Mouse (Mus musculus) heart, embryonic 11.5 days (tissue): ENCODE measurements around the gene Prrx2. TPM values are rescaled to one million over a fixed set of nuclear protein-coding genes. Genes with fewer than 3 reads are reported as not detected.

Experiments used
- ATAC-seq: fragments of 200-750 bp; cut with Nextera tagmentation; replicated peaks from 2 replicates; pipeline ENCODE4 v1.8.0; 2017; ENCODE audit warnings: moderate library complexity; ENCODE audit not compliant: insufficient number of reproducible peaks, low FRiP score, low TSS enrichment
- H3K27ac ChIP-seq: fragments of 300-500 bp; sonication (generic); 2 replicates; pipeline ENCODE4 v1.5.1; 2014; ENCODE audit warnings: mild to moderate bottlenecking, low read depth, low read length
- H3K27me3 ChIP-seq: fragments of 300-500 bp; sonication (generic); 2 replicates; pipeline ENCODE4 v1.6.1; 2014; ENCODE audit warnings: mild to moderate bottlenecking, low read length, mixed read lengths; ENCODE audit not compliant: control insufficient read depth, insufficient read depth
- H3K36me3 ChIP-seq: fragments of 300-500 bp; sonication (generic); 2 replicates; pipeline ENCODE4 v1.6.1; 2014; ENCODE audit warnings: mild to moderate bottlenecking, low read length, moderate library complexity, mixed read lengths; ENCODE audit not compliant: control insufficient read depth, insufficient read depth
- H3K4me1 ChIP-seq: fragments of 300-500 bp; sonication (generic); 2 replicates; pipeline ENCODE4 v1.6.1; 2014; ENCODE audit warnings: low read length; ENCODE audit not compliant: control insufficient read depth, insufficient read depth
- H3K4me2 ChIP-seq: fragments of 300-500 bp; sonication (generic); 2 replicates; pipeline ENCODE4 v1.6.1; 2014; ENCODE audit warnings: mild to moderate bottlenecking, moderate library complexity
- H3K4me3 ChIP-seq: fragments of 300-500 bp; sonication (generic); 2 replicates; pipeline ENCODE4 v1.5.1; 2014; ENCODE audit warnings: low read depth, low read length
- H3K9ac ChIP-seq: fragments of 300-500 bp; sonication (generic); 2 replicates; pipeline ENCODE4 v1.6.1; 2014; ENCODE audit warnings: mild to moderate bottlenecking, low read depth, low read length, moderate library complexity
- H3K9me3 ChIP-seq: fragments of 300-500 bp; sonication (generic); replicated peaks from 2 replicates; pipeline ENCODE4 v1.6.1; 2016; ENCODE audit warnings: low read length; ENCODE audit not compliant: control insufficient read depth
- WGBS: fragments of 180-500 bp; shearing (Covaris S2); extraction: QIAGEN DNeasy Blood & Tissue Kit; methylation state at CpG from one replicate; pipeline ENCODE4 v1.1.7; 2014; ENCODE audit not compliant: insufficient replicate concordance; 5-methylcytosine and 5-hydroxymethylcytosine counted together
- polyA plus RNA-seq: library from polyadenylated mRNA; unstranded; fragments of >200 nt; fragmentation: Nextera tagmentation; extraction: Ambion mirVana; gene quantifications from 2 replicates; pipeline ENCODE4 v1.2.1, GENCODE M21; 2014

Prrx2 gene
- polyA plus RNA-seq, 1 experiment from 2014 or later = 55.8 TPM

- Histone ChIP-seq H3K4me3 (no peak overlapping the region), H3K36me3 (peaks cover 15% of the 10 kb centered on the region), H3K9me3 (no peaks in the 10 kb centered on the region), H3K27me3 (no peaks in the 10 kb centered on the region), H3K27ac (no peak overlapping the region), H3K9ac (no peak overlapping the region), H3K4me1 (peaks cover 18% of the 10 kb centered on the region), H3K4me2 (no peak overlapping the region)
- no peak for ATAC-seq
- 33% methylated on average over 5 of the region's 5 CpGs for WGBS
Measured at GRCm38 (mm10) chr2:30829315-30829714, 5.5 kb upstream of the Prrx2 start.

- Histone ChIP-seq H3K27ac (no peak within 1 kb of the TSS), H3K4me3 (no peak within 1 kb of the TSS), H3K27me3 (no peaks in the 10 kb centered on the region), H3K36me3 (peaks cover 5% of the 10 kb centered on the region; the same call in 1 of the 2 replicates), H3K4me2 (no peak within 1 kb of the TSS), H3K4me1 (peaks cover 25% of the 10 kb centered on the region), H3K9ac (0 out of 2 replicates have a peak within 1 kb of the TSS, but pooled peaks have one; percentile 24), H3K9me3 (no peaks in the 10 kb centered on the region)
- no peak for ATAC-seq
- 26% methylated on average over 4 of the region's 4 CpGs for WGBS
Measured at GRCm38 (mm10) chr2:30830283-30830795, 4.4 kb upstream of the Prrx2 start, which contains the start of gene Asb6. Asb6 (minus strand) TSS chr2:30830333.

GRCm38 (mm10) chr2:30833644-30834043 lies 1.1 kb upstream of the Prrx2 start:
- no peak overlapping the region for H3K4me2 ChIP-seq
- 54% methylated on average over 5 of the region's 5 CpGs for WGBS
- H3K9me3 ChIP-seq = no peaks in the 10 kb centered on the region
- H3K4me1 ChIP-seq = peaks cover 29% of the 10 kb centered on the region
- no peak for ATAC-seq
- H3K27ac ChIP-seq = peak overlapping the region; percentile 78
- H3K9ac ChIP-seq = no peak overlapping the region
- no peaks in the 10 kb centered on the region for H3K27me3 ChIP-seq
- H3K36me3 ChIP-seq = no peaks in the 10 kb centered on the region
- no peak overlapping the region for H3K4me3 ChIP-seq

DNA sequence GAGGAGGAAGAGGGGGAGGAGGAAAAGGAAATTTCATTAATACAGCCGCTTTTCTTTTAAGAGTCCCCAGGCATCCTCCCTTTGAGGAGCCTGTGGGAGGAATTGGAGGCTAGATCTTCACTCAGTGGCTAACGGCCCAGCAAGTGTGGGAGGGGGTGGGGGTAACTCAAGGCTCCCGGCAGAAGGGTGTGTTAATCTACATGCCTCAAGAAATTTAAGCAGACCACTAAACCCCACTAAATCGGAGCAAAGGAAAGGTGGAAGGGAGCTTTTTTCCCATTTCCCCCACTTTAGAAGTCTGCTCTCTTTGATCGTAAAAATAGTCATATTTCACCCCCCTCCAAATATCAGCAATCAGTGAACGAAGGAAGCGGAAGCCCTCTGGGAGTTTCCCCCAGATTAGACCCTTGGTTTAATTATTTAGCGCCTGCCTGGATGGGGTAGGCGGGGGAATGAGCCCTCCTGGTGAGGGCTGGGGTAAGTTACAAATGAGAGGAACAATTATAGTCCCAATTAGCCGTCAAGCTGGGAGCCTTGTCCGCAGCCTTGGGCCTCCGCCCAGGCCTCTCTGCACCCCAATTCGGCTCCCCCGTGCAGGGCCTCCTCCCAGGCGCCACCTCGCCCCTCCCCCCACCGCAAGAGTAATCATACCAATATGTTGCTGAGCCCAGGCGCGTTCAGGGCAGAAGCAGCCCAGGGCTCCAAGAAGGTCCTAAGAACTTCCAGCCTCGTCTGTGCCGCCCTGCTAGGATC lies 1.6 kb downstream of the Prrx2 start:
- ATAC-seq = no peak
- WGBS = 18% methylated on average over 21 of the region's 21 CpGs
- peak overlapping the region; percentile 41; the same call in 1 of the 2 replicates for H3K4me2 ChIP-seq

DNA sequence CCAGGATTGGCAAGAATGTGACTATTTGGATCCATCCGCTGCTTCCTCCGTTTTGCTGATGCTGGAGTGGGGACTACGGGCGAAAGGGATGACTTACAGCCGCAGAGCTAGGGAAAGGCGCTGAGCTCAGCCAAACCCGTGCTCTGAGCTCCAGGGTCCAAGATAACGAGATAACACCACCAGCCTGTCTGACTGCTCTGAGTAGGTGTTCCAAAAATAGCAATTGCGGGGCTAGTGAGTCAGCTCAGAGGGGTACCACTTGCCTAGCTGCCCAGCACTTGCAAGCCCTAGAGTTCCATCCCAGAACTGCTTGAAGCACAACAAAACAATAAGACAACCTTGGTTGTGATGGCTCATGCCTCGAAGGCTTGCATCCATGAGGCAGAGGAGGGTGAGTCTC lies 7.8 kb downstream of the Prrx2 start:
- peak overlapping the region; percentile 13; the same call in 1 of the 2 replicates for H3K9ac ChIP-seq
- H3K27me3 ChIP-seq = peaks cover 11% of the 10 kb centered on the region; the same call in 1 of the 2 replicates
- H3K9me3 ChIP-seq = no peaks in the 10 kb centered on the region
- peak overlapping the region; percentile 48 for H3K4me2 ChIP-seq
- H3K27ac ChIP-seq = peak overlapping the region; percentile 80
- ATAC-seq = no peak
- peaks cover 33% of the 10 kb centered on the region for H3K4me1 ChIP-seq
- no peaks in the 10 kb centered on the region for H3K36me3 ChIP-seq
- H3K4me3 ChIP-seq = 0 out of 2 replicates have a peak overlapping the region, but pooled peaks have one; percentile 3
- WGBS = 15% methylated on average over 10 of the region's 10 CpGs

More for the DNA sequence above, 1.6 kb downstream of the Prrx2 start:
- 0 out of 2 replicates have a peak overlapping the region, but pooled peaks have one; percentile 0 for H3K27ac ChIP-seq
- H3K9me3 ChIP-seq = no peaks in the 10 kb centered on the region
- H3K27me3 ChIP-seq = no peaks in the 10 kb centered on the region
- peaks cover 29% of the 10 kb centered on the region for H3K4me1 ChIP-seq
- no peaks in the 10 kb centered on the region for H3K36me3 ChIP-seq
- no peak overlapping the region for H3K4me3 ChIP-seq
- peak overlapping the region; percentile 59; the same call in 1 of the 2 replicates for H3K9ac ChIP-seq

DNA sequence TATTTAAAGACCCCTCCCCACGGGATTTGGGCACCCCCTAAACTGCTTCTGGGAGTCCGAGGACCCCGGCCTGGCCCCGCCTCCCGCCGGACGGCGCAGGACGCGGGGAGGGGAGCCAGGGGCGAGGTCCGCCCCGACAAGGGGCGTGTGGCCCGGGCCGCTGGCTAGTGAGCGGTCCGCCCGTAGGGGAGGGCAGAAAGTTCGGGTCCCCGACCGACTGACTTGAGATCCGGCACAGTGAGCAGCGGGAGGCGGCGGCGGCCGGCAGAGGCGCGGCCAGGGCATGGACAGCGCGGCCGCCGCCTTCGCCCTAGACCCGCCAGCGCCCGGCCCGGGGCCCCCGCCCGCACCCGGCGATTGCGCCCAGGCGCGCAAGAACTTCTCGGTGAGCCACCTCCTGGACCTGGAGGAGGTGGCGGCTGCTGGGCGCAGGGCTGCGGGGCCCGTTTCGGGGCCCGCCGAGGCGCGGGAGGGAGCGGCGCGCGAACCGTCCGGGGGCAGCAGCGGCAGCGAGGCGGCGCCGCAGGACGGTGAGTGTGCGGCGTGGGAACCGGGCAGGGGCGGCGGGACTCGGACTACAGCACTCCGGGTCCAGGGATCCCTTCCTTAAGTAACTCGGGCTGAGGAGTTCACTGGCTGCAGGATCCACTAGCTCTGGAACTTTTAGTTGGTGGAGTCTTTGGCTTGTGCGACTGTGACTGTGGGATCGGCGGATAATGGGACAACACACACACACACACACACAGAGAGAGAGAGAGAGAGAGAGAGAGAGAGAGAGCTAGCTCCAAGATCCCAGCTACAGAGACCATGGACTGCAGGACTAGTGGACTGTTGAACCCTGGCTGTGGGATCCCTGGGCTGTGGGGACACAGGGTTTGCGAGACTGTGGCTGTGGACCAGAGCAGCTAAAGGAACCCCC lies 10.6 kb downstream of the Prrx2 start:
- peak overlapping the region; percentile 85 for H3K4me3 ChIP-seq
- under 1% methylated on average over 77 of the region's 80 CpGs for WGBS
- no peak for ATAC-seq
- peaks cover 11% of the 10 kb centered on the region; the same call in 1 of the 2 replicates for H3K27me3 ChIP-seq
- no peaks in the 10 kb centered on the region for H3K9me3 ChIP-seq
- H3K4me1 ChIP-seq = peaks cover 45% of the 10 kb centered on the region
- no peaks in the 10 kb centered on the region for H3K36me3 ChIP-seq
- H3K9ac ChIP-seq = peak overlapping the region; percentile 91
- H3K27ac ChIP-seq = peak overlapping the region; percentile 84
- peak overlapping the region; percentile 81 for H3K4me2 ChIP-seq

DNA sequence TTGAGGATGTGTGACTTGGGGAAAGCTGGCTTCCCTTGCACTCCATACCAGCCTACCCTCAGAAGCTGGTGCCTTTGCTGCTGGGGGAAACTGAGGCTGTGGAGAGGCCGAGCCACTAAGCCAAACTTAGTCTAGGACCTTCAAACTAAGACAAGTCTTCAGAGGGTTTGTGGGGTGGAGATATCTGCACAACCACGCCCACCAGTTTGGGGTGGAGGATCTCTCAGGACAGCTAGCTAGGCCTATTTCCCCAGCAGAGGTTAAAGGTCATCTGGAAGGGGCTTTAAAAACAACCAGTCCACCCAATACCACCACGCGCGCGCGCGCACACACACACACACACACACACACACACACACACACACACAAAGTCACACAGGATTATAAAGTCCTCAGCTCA lies 11.5 kb downstream of the Prrx2 start:
- no peak for ATAC-seq
- peaks cover 54% of the 10 kb centered on the region for H3K4me1 ChIP-seq
- H3K27me3 ChIP-seq = peaks cover 11% of the 10 kb centered on the region; the same call in 1 of the 2 replicates
- H3K36me3 ChIP-seq = no peaks in the 10 kb centered on the region
- H3K4me3 ChIP-seq = peak overlapping the region; percentile 85
- H3K9ac ChIP-seq = peak overlapping the region; percentile 91
- peak overlapping the region; percentile 81 for H3K4me2 ChIP-seq
- H3K27ac ChIP-seq = peak overlapping the region; percentile 84
- no peaks in the 10 kb centered on the region for H3K9me3 ChIP-seq
- 40% methylated on average over 8 of the region's 8 CpGs for WGBS

DNA sequence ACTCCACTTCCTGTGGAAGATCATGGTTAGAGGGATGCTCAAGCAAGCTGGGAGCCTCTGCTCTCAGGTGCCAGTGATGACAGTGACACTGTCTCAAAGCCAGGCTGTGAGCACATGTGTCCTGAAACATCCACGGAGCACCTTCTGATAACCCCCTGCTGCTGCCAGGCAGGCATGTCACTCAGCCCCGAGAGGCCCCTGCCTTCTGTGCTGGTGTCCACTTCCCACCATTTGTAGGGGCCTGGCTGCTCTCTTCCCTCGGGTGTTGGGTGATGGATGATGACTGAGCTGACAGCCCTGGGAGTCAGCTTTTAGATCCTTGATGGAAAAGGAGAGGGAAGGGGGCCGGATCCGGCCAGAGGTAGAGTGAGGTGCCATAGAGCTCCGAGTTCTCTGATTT lies 12.0 kb downstream of the Prrx2 start:
- peak overlapping the region; percentile 50; the same call in 1 of the 2 replicates for H3K9ac ChIP-seq
- ATAC-seq = peak; percentile 29; the same call in 1 of the 2 replicates

More for the DNA sequence above, 12.0 kb downstream of the Prrx2 start:
- WGBS = 10% methylated on average over 6 of the region's 6 CpGs
- Histone ChIP-seq H3K4me3 (peak overlapping the region; percentile 85), H3K4me2 (peak overlapping the region; percentile 81), H3K27me3 (peaks cover 11% of the 10 kb centered on the region; the same call in 1 of the 2 replicates), H3K9me3 (no peaks in the 10 kb centered on the region), H3K27ac (peak overlapping the region; percentile 84), H3K4me1 (peaks cover 55% of the 10 kb centered on the region), H3K36me3 (no peaks in the 10 kb centered on the region)
